In the genomic region with DNA sequence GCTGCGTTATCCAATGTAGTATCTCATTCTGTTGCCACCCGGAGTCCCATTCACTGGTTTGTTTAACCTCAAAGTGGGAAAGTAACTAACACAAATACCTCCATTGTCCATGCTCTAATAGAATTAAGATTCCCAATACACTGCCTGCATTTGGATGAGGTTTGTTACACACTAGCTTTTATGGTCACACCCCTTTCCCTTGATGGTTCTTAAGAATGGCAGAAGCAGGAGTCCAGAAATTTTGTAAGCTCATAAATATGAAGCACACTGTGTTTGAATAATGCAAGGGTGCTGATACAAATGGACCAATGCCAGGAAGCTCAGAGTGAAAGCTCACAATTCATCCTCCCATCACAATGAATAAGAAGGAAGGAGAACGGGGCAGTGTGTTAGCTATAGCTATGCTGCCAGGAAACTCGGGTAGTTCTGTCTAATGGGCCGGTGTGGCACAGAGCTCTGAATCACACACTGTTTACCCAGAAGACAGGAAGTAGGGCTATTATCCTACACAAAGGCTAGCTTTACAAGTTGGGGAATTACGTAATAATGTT, we compare ENCODE assay signal across 9 mouse cellular contexts.
DNase-seq lines count a peak whose midpoint lies in the region; ATAC-seq lines count a peak whose summit lies in the region.
"Had no signal": no experiment of that assay in that cellular context is flagged by ENCODE, and none has a peak within 500 bp of the region (broad histone marks: within the 10 kb centered on the region; RNA-seq: fewer than 3 reads in every experiment).

No protein-coding gene starts in this region.

- no peaks in the 10 kb centered on the region for H3K9me3 ChIP-seq in hindbrain, embryonic 11.5 days (ENCODE audit: control insufficient read depth, low read length)

- peak; percentile 96 for ATAC-seq in hindbrain, embryonic 11.5 days (ENCODE audit: low FRiP score)

- H3K27me3 ChIP-seq in hindbrain, embryonic 11.5 days (ENCODE audit: control insufficient read depth, insufficient read depth, low read length) = no peaks in the 10 kb centered on the region

- H3K9ac ChIP-seq in hindbrain, embryonic 11.5 days (ENCODE audit: low read depth, low read length) = no peak overlapping the region

- DNase-seq in retina, postnatal 1 day = peak; percentile 56
- DNase-seq in retina, embryonic 14.5 days (ENCODE audit: low spot score) = no peak
- peak; percentile 25 for DNase-seq in hindbrain, embryonic 11.5 days (ENCODE audit: low spot score)
- DNase-seq in left cerebral cortex, postnatal 25 days (ENCODE audit: low spot score in 2 of 2) = peak; percentile 40 to 79
- DNase-seq in telencephalon, adult 2 months (ENCODE audit: low read depth, low spot score) = peak; percentile 74
- no peak for DNase-seq in gastrocnemius, adult 18-20 months (ENCODE audit: low spot score)
- DNase-seq in lung, postnatal 14 days = no peak
- DNase-seq in thymus, adult 18-20 months = no peak

- intact Hi-C loops in left cerebral cortex, postnatal 25 days (cut with DNase I) = loop anchor here (5.0 kb wide), 1 partner anchor 102 kb away; no protein-coding TSS in a partner anchor

- WGBS in hindbrain, embryonic 11.5 days = 46% methylated on average over 6 of the region's 6 CpGs

- H3K27ac ChIP-seq in hindbrain, embryonic 11.5 days (ENCODE audit: low read depth, low read length) = peak overlapping the region; percentile 75

- no peak overlapping the region for H3K4me2 ChIP-seq in hindbrain, embryonic 11.5 days (replicated peaks; ENCODE audit: low read depth, low read length)

- H3K4me1 ChIP-seq in hindbrain, embryonic 11.5 days (replicated peaks; ENCODE audit: control insufficient read depth, insufficient read depth, low read length) = no peaks in the 10 kb centered on the region

- no peak overlapping the region for H3K4me3 ChIP-seq in hindbrain, embryonic 11.5 days (ENCODE audit: low read depth, low read length)
- H3K4me3 ChIP-seq: myocyte had no signal

- no peaks in the 10 kb centered on the region for H3K36me3 ChIP-seq in hindbrain, embryonic 11.5 days (ENCODE audit: control insufficient read depth, insufficient read depth, low read length)

Comparison
In these comparisons a context has a peak if more than half of its experiments do, and no peak if none do; other contexts are left out.
1. DNase-seq: peak in retina, postnatal 1 day (single experiment), hindbrain, embryonic 11.5 days (single experiment), left cerebral cortex, postnatal 25 days (2 of 2) and telencephalon, adult 2 months (single experiment); none in retina, embryonic 14.5 days (single experiment), gastrocnemius, adult 18-20 months (single experiment), lung, postnatal 14 days (single experiment) and thymus, adult 18-20 months (0 of 2).